Mouse (Mus musculus) MEL (cell line): ENCODE results near the gene Trim12a. TPM values are rescaled to one million over a fixed set of nuclear protein-coding genes. Genes with fewer than 3 reads are reported as not detected.
"Not testable (repeated sequence)": the region's sequence is repeated elsewhere in the genome, so short reads cannot be mapped to it uniquely, and the experiment has no call there.

ENCODE experiments used
- DNase-seq: peaks from one replicate; pipeline ENCODE4 v3.0.0; 2011; ENCODE audit warnings: low read depth, low spot score
- H3K27ac ChIP-seq: 2 replicates; pipeline ENCODE4 v1.5.1; 2012; ENCODE audit warnings: low read depth, mild to moderate bottlenecking, control low read depth, low read length, moderate library complexity; ENCODE audit not compliant: control insufficient read depth
- H3K27me3 ChIP-seq, 2 experiments: fragments of 150-350 bp in 1 of 2; sonication (generic) in 1 of 2; 2 replicates each; pipeline ENCODE4 v1.6.1; 2012; ENCODE audit warnings: low read length in 2 of 2, mild to moderate bottlenecking in 2 of 2, improper control_type of control experiment in 1 of 2, moderate library complexity in 1 of 2; ENCODE audit not compliant: insufficient read depth in 2 of 2, control insufficient read depth in 1 of 2
- H3K36me3 ChIP-seq, 2 experiments: 2 replicates each; pipeline ENCODE4 v1.6.1; 2012 to 2014; ENCODE audit warnings: low read length in 2 of 2, improper control_type of control experiment in 1 of 2, inconsistent platforms in 1 of 2, mild to moderate bottlenecking in 1 of 2; ENCODE audit not compliant: insufficient read depth in 2 of 2, control insufficient read depth in 1 of 2
- H3K4me1 ChIP-seq, 2 experiments: fragments of 150-350 bp in 1 of 2; sonication (generic) in 1 of 2; 2 replicates each; pipeline ENCODE4 v1.6.1; 2012; ENCODE audit warnings: low read length in 2 of 2, improper control_type of control experiment in 1 of 2, mild to moderate bottlenecking in 1 of 2; ENCODE audit not compliant: insufficient read depth in 2 of 2, control insufficient read depth in 1 of 2
- H3K4me3 ChIP-seq, 2 experiments: fragments of 150-350 bp in 1 of 2; sonication (generic) in 1 of 2; 2 replicates each; pipeline ENCODE4 v1.5.1; 2012; ENCODE audit warnings: low read depth in 2 of 2, low read length in 2 of 2, mild to moderate bottlenecking in 2 of 2, moderate library complexity in 2 of 2, control low read depth in 1 of 2, improper control_type of control experiment in 1 of 2; ENCODE audit not compliant: control insufficient read depth in 1 of 2, insufficient read depth in 1 of 2
- H3K79me2 ChIP-seq: 2 replicates; pipeline ENCODE4 v1.6.1; 2012; ENCODE audit warnings: mild to moderate bottlenecking, low read length, moderate library complexity; ENCODE audit not compliant: control insufficient read depth, poor library complexity, insufficient read depth
- H3K9ac ChIP-seq: 2 replicates; pipeline ENCODE4 v1.6.1; 2012; ENCODE audit warnings: low read depth, mild to moderate bottlenecking, control low read depth, low read length, moderate library complexity; ENCODE audit not compliant: control insufficient read depth, poor library complexity, severe bottlenecking
- H3K9me3 ChIP-seq: fragments of 150-350 bp; sonication (generic); replicated peaks from 2 replicates; pipeline ENCODE4 v1.6.1; 2012; ENCODE audit warnings: mild to moderate bottlenecking, low read length, improper control_type of control experiment, moderate library complexity; ENCODE audit not compliant: insufficient read depth
- CTCF ChIP-seq, 3 experiments: IDR thresholded peaks in 2 of 3; conservative IDR thresholded peaks in 1 of 3; 2 replicates each; pipeline ENCODE4 v1.5.1; 2011 to 2012; ENCODE audit warnings: low read length in 3 of 3, low read depth in 2 of 3, mild to moderate bottlenecking in 2 of 3, improper control_type of control experiment in 1 of 3, inconsistent platforms in 1 of 3, mixed read lengths in 1 of 3, moderate library complexity in 1 of 3; ENCODE audit not compliant: control insufficient read depth in 1 of 3, insufficient read depth in 1 of 3, poor library complexity in 1 of 3, severe bottlenecking in 1 of 3
- ELF1 ChIP-seq: IDR thresholded peaks from 2 replicates; pipeline ENCODE4 v1.6.1; 2014; ENCODE audit warnings: low read depth, mild to moderate bottlenecking, inconsistent platforms, low read length, improper control_type of control experiment, moderate library complexity
- EP300 ChIP-seq, 2 experiments: IDR thresholded peaks; 2 replicates each; pipeline ENCODE4 v1.6.1; 2011; ENCODE audit warnings: improper control_type of control experiment in 2 of 2, low read length in 2 of 2, low read depth in 1 of 2, mild to moderate bottlenecking in 1 of 2
- HCFC1 ChIP-seq: IDR thresholded peaks from 2 replicates; pipeline ENCODE4 v1.6.1; 2012; ENCODE audit warnings: low read depth, mild to moderate bottlenecking, inconsistent platforms, low read length, improper control_type of control experiment, moderate library complexity
- MAFK ChIP-seq: IDR thresholded peaks from 2 replicates; pipeline ENCODE4 v1.6.1; 2011; ENCODE audit warnings: low read depth, mild to moderate bottlenecking, low read length, improper control_type of control experiment, borderline replicate concordance
- MAX ChIP-seq: IDR thresholded peaks from 2 replicates; pipeline ENCODE4 v1.6.1; 2011; ENCODE audit warnings: low read length, improper control_type of control experiment
- MEF2A ChIP-seq: IDR thresholded peaks from 2 replicates; pipeline ENCODE4 v1.6.1; 2014; ENCODE audit warnings: low read depth, mild to moderate bottlenecking, inconsistent platforms, low read length, improper control_type of control experiment; ENCODE audit not compliant: poor library complexity, insufficient replicate concordance, severe bottlenecking; ENCODE audit errors: extremely low read depth
- MYB ChIP-seq: IDR thresholded peaks from 2 replicates; pipeline ENCODE4 v1.6.1; 2011; ENCODE audit warnings: mild to moderate bottlenecking, low read depth, low read length, improper control_type of control experiment
- MYC ChIP-seq: IDR thresholded peaks from 2 replicates; pipeline ENCODE4 v1.6.1; 2011; ENCODE audit warnings: low read depth, mild to moderate bottlenecking, low read length, improper control_type of control experiment, moderate library complexity
- NELFE ChIP-seq: IDR thresholded peaks from 2 replicates; pipeline ENCODE4 v1.6.1; 2011; ENCODE audit warnings: low read depth, low read length, improper control_type of control experiment
- NRF1 ChIP-seq: IDR thresholded peaks from 2 replicates; pipeline ENCODE4 v1.6.1; 2014; ENCODE audit warnings: low read depth, mild to moderate bottlenecking, inconsistent platforms, low read length, improper control_type of control experiment, moderate library complexity; ENCODE audit not compliant: poor library complexity, insufficient read depth, severe bottlenecking
- POLR2AphosphoS2 ChIP-seq: IDR thresholded peaks from 2 replicates; pipeline ENCODE4 v1.6.1; 2011; ENCODE audit warnings: low read length, improper control_type of control experiment
- RAD21 ChIP-seq: IDR thresholded peaks from 2 replicates; pipeline ENCODE4 v1.6.1; 2011; ENCODE audit warnings: mild to moderate bottlenecking, low read depth, low read length, improper control_type of control experiment
- RCOR1 ChIP-seq: IDR thresholded peaks from 2 replicates; pipeline ENCODE4 v1.6.1; 2012; ENCODE audit warnings: low read depth, mild to moderate bottlenecking, inconsistent platforms, low read length, improper control_type of control experiment
- SIN3A ChIP-seq: IDR thresholded peaks from 2 replicates; pipeline ENCODE4 v1.6.1; 2012; ENCODE audit warnings: low read length, improper control_type of control experiment, inconsistent platforms
- SMC3 ChIP-seq: IDR thresholded peaks from 2 replicates; pipeline ENCODE4 v1.6.1; 2011; ENCODE audit warnings: low read depth, low read length, improper control_type of control experiment
- TBP ChIP-seq: IDR thresholded peaks from 2 replicates; pipeline ENCODE4 v1.8.0; 2011; ENCODE audit warnings: low read depth, low read length, improper control_type of control experiment
- TCF12 ChIP-seq: IDR thresholded peaks from 2 replicates; pipeline ENCODE4 v1.6.1; 2014; ENCODE audit warnings: low read depth, mild to moderate bottlenecking, inconsistent platforms, low read length, improper control_type of control experiment, moderate library complexity
- UBTF ChIP-seq: IDR thresholded peaks from 2 replicates; pipeline ENCODE4 v1.6.1; 2012; ENCODE audit warnings: low read depth, mild to moderate bottlenecking, inconsistent platforms, low read length, improper control_type of control experiment, moderate library complexity, borderline replicate concordance; ENCODE audit not compliant: insufficient read depth
- ZC3H11A ChIP-seq: IDR thresholded peaks from 2 replicates; pipeline ENCODE4 v1.6.1; 2012; ENCODE audit warnings: low read depth, mild to moderate bottlenecking, inconsistent platforms, low read length, improper control_type of control experiment
- ZNF384 ChIP-seq: IDR thresholded peaks from 2 replicates; pipeline ENCODE4 v1.6.1; 2012; ENCODE audit warnings: low read depth, mild to moderate bottlenecking, inconsistent platforms, low read length, improper control_type of control experiment
- polyA plus RNA-seq, 2 experiments: library from polyadenylated mRNA; stranded (reverse) in 1 of 2; unstranded in 1 of 2; fragments of >175 nt in 1 of 2; fragments of >200 nt in 1 of 2; gene quantifications; 2 replicates each; pipeline versions ENCODE4 v1.2.1 to v1.2.4; 2012; ENCODE audit warnings: low replicate concordance in 2 of 2, low read depth in 1 of 2; ENCODE audit not compliant: insufficient read length in 2 of 2, insufficient read depth in 1 of 2, missing spikeins in 1 of 2
- total RNA-seq: library from RNA; depleted of rRNA; stranded (reverse); fragments of 300-350 nt; gene quantifications from 2 replicates; pipeline ENCODE4 v1.2.3, GENCODE M21; 2012

Gene Trim12a
- total and polyA plus RNA-seq, 3 experiments = 0.14 TPM; not detected in 2

- DNase-seq = no peak
- no peak overlapping the region for H3K27ac ChIP-seq
Observed at GRCm38 (mm10) chr7:104291638-104292400, 23.4 kb downstream of the Trim12a start.

GRCm38 (mm10) chr7:104290641-104291040, 24.6 kb downstream of the Trim12a start:
- no peaks in the 10 kb centered on the region for H3K27me3 ChIP-seq
- H3K36me3 ChIP-seq = no peaks in the 10 kb centered on the region
- DNase-seq = no peak
- H3K4me1 ChIP-seq = no peaks in the 10 kb centered on the region
- no peak overlapping the region for H3K27ac ChIP-seq
- H3K4me3 ChIP-seq = no peak overlapping the region
- no peaks in the 10 kb centered on the region for H3K79me2 ChIP-seq
- no peak overlapping the region for H3K9ac ChIP-seq
- H3K9me3 ChIP-seq = no peaks in the 10 kb centered on the region
- TF ChIP-seq POLR2AphosphoS2 (no peak), SIN3A (no peak), MAX (no peak), ZNF384 (no peak)

More at GRCm38 (mm10) chr7:104291638-104292400, 23.4 kb downstream of the Trim12a start:
- Histone ChIP-seq H3K27me3 (no peaks in the 10 kb centered on the region), H3K9me3 (no peaks in the 10 kb centered on the region), H3K36me3 (no peaks in the 10 kb centered on the region), H3K4me3 (no peak overlapping the region), H3K4me1 (no peaks in the 10 kb centered on the region), H3K9ac (no peak overlapping the region), H3K79me2 (no peaks in the 10 kb centered on the region)
- TF ChIP-seq MAFK = no peak
- TF ChIP-seq TBP = no peak
- no peak for TF ChIP-seq UBTF
- TF ChIP-seq CTCF (IDR thresholded peaks at IDR 0.05 in 2 of 3, conservative IDR thresholded peaks at IDR 0.05 in 1 of 3; ENCODE audit: control insufficient read depth in 1 of 3, insufficient read depth in 1 of 3, low read depth in 2 of 3, low read length in 3 of 3, poor library complexity in 1 of 3, severe bottlenecking in 1 of 3) = no peak
- no peak for TF ChIP-seq NRF1
- TF ChIP-seq MYB = no peak
- no peak for TF ChIP-seq POLR2AphosphoS2
- TF ChIP-seq HCFC1 = no peak
- TF ChIP-seq RCOR1 = no peak
- TF ChIP-seq ELF1 = no peak
- no peak for TF ChIP-seq ZC3H11A
- no peak for TF ChIP-seq EP300 (IDR thresholded peaks at IDR 0.05; ENCODE audit: low read depth in 1 of 2, low read length in 2 of 2)
- no peak for TF ChIP-seq SMC3
- no peak for TF ChIP-seq MYC
- TF ChIP-seq RAD21 = no peak
- TF ChIP-seq TCF12 = no peak
- no peak for TF ChIP-seq MEF2A
- TF ChIP-seq NELFE = no peak

- H3K9ac ChIP-seq, H3K79me2 ChIP-seq, H3K36me3 ChIP-seq, H3K27me3 ChIP-seq, H3K9me3 ChIP-seq, H3K4me1 ChIP-seq, H3K4me3 ChIP-seq, DNase-seq, H3K27ac ChIP-seq: not testable (repeated sequence)
Observed at GRCm38 (mm10) chr7:104287576-104288443, 27.5 kb downstream of the Trim12a start, which contains the start of gene Trim5. TSS of gene Trim5 (minus strand) at chr7:104288094.
